Mouse (Mus musculus): Measurements from ENCODE around the gene Rps8.

- peak; percentile 24; the same call in 1 of the 2 replicates for TF ChIP-seq CTCF (IDR thresholded peaks at IDR 0.05; ENCODE audit: borderline replicate concordance, control insufficient read depth, extremely low read depth, insufficient read depth, low read length, poor library complexity)
- TF ChIP-seq POLR2A (IDR thresholded peaks at IDR 0.05; ENCODE audit: control insufficient read depth, extremely low read depth, insufficient read depth, low read length, poor library complexity), result no peak
Measured at GRCm38 (mm10) chr4:117202046-117202991, 46.3 kb upstream of the Rps8 start.

All from thymus, adult 2 months (tissue).